Mouse (Mus musculus) stomach, postnatal 0 days (tissue): ENCODE measurements around the gene Hace1.

ENCODE experiments used
- CTCF ChIP-seq: IDR thresholded peaks from 2 replicates; pipeline ENCODE4 v1.5.1; 2016; ENCODE audit warnings: antibody characterized with exemption, low read depth, mild to moderate bottlenecking, moderate library complexity
- EP300 ChIP-seq: optimal IDR thresholded peaks from 2 replicates; pipeline ENCODE3; 2016; ENCODE audit warnings: antibody characterized with exemption

DNA sequence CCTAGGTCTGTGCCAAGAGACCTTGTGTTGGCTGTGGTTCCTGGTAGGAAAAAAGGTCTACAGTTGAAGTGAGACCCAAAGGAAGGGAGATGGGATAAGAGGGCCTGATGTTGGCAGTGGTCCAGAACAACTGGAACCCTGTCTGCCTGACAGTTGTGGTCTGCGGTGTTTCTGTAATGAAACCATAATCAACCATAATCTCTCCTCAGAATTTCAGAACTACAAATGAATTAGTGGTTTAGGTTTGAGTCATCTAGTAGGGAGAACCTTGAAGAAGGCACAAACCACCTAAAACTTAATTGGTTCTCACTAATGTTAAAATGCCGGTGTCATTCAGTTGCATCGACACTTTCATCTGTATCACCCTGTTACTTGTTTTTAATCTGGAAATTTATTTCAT lies 133.2 kb downstream of the Hace1 start:
- no peak for TF ChIP-seq CTCF
- no peak for TF ChIP-seq EP300
